Mouse (Mus musculus) liver, embryonic 16.5 days (tissue): Measurements from ENCODE around the gene Hspb2. TPM values are rescaled to one million over a fixed set of nuclear protein-coding genes. Genes with fewer than 3 reads are reported as not detected.

Experiments
- ATAC-seq: fragments of 200-750 bp; cut with Nextera tagmentation; 2 replicates; pipeline ENCODE4 v1.8.0; 2017; ENCODE audit warnings: low read depth, mild to moderate bottlenecking, moderate number of reproducible peaks, moderate library complexity
- H3K27ac ChIP-seq: fragments of 300-500 bp; sonication (generic); 2 replicates; pipeline ENCODE4 v1.5.1; 2014; ENCODE audit warnings: mild to moderate bottlenecking, low read length
- H3K27me3 ChIP-seq: fragments of 300-500 bp; sonication (generic); 2 replicates; pipeline ENCODE4 v1.6.1; 2014; ENCODE audit warnings: low read depth, low read length, mixed read lengths; ENCODE audit not compliant: control insufficient read depth, insufficient read depth
- H3K36me3 ChIP-seq: fragments of 300-500 bp; sonication (generic); 2 replicates; pipeline ENCODE4 v1.6.1; 2014; ENCODE audit warnings: mild to moderate bottlenecking; ENCODE audit not compliant: control insufficient read depth, insufficient read depth
- H3K4me1 ChIP-seq: fragments of 300-500 bp; sonication (generic); 2 replicates; pipeline ENCODE4 v1.6.1; 2014; ENCODE audit warnings: low read depth, low read length, mixed read lengths; ENCODE audit not compliant: control insufficient read depth
- H3K4me2 ChIP-seq: fragments of 300-500 bp; sonication (generic); 2 replicates; pipeline ENCODE4 v1.6.1; 2014; ENCODE audit warnings: low read depth, low read length, mixed read lengths
- H3K4me3 ChIP-seq: fragments of 300-500 bp; sonication (generic); 2 replicates; pipeline ENCODE4 v1.5.1; 2014; ENCODE audit warnings: low read depth, mild to moderate bottlenecking, low read length
- H3K9ac ChIP-seq: fragments of 300-500 bp; sonication (generic); 2 replicates; pipeline ENCODE4 v1.6.1; 2014; ENCODE audit warnings: low read depth, low read length
- H3K9me3 ChIP-seq: fragments of 300-500 bp; sonication (generic); replicated peaks from 2 replicates; pipeline ENCODE4 v1.6.1; 2016; ENCODE audit warnings: low read length; ENCODE audit not compliant: control insufficient read depth
- WGBS: fragments of 180-500 bp; shearing (Covaris S2); extraction: QIAGEN DNeasy Blood & Tissue Kit; methylation state at CpG from one replicate; pipeline ENCODE4 v1.1.7; 2014; ENCODE audit not compliant: insufficient replicate concordance; 5-methylcytosine and 5-hydroxymethylcytosine counted together
- polyA plus RNA-seq: library from polyadenylated mRNA; unstranded; fragments of >200 nt; fragmentation: Nextera tagmentation; extraction: Ambion mirVana; gene quantifications from 2 replicates; pipeline ENCODE4 v1.2.1, GENCODE M21; 2015

The Hspb2 gene
- polyA plus RNA-seq, 1 experiment from 2014 or later: 2.7 TPM

GRCm38 (mm10) chr9:50753947-50754346, 1.8 kb upstream of the Hspb2 start:
- WGBS: 35% methylated on average over 7 of the region's 7 CpGs
- Histone ChIP-seq H3K4me3 (no peak overlapping the region), H3K9ac (no peak overlapping the region), H3K9me3 (no peaks in the 10 kb centered on the region), H3K4me2 (no peak overlapping the region), H3K27ac (no peak overlapping the region), H3K27me3 (no peaks in the 10 kb centered on the region), H3K4me1 (no peaks in the 10 kb centered on the region), H3K36me3 (no peaks in the 10 kb centered on the region)
- no peak for ATAC-seq

- Histone ChIP-seq H3K27me3 (no peaks in the 10 kb centered on the region), H3K4me1 (no peaks in the 10 kb centered on the region), H3K4me3 (no peak overlapping the region), H3K4me2 (no peak overlapping the region), H3K36me3 (no peaks in the 10 kb centered on the region), H3K9ac (no peak overlapping the region), H3K9me3 (no peaks in the 10 kb centered on the region), H3K27ac (no peak overlapping the region)
- 64% methylated on average over 17 of the region's 17 CpGs for WGBS
- ATAC-seq: peak; percentile 16; the same call in 1 of the 2 replicates
These were observed 846 bp upstream of the Hspb2 start for GRCm38 (mm10) chr9:50752784-50753615.

GRCm38 (mm10) chr9:50751323-50751722, 831 bp downstream of the Hspb2 start, which contains the start of gene Cryab:
Cryab (plus strand) TSS chr9:50751325.
- Histone ChIP-seq H3K9me3 (no peaks in the 10 kb centered on the region), H3K4me2 (no peak within 1 kb of the TSS), H3K9ac (no peak within 1 kb of the TSS), H3K27me3 (peaks cover 2% of the 10 kb centered on the region; the same call in 1 of the 2 replicates), H3K27ac (no peak within 1 kb of the TSS), H3K36me3 (no peaks in the 10 kb centered on the region), H3K4me3 (no peak within 1 kb of the TSS), H3K4me1 (no peaks in the 10 kb centered on the region)
- WGBS: 57% methylated on average over 22 of the region's 22 CpGs
- ATAC-seq: no peak

- 64% methylated on average over 6 of the region's 6 CpGs for WGBS
- no peak overlapping the region for H3K4me3 ChIP-seq
- no peak overlapping the region for H3K9ac ChIP-seq
- ATAC-seq: no peak
- H3K4me2 ChIP-seq: no peak overlapping the region
- no peaks in the 10 kb centered on the region for H3K36me3 ChIP-seq
- H3K9me3 ChIP-seq: no peaks in the 10 kb centered on the region
- H3K27me3 ChIP-seq: peaks cover 5% of the 10 kb centered on the region; the same call in 1 of the 2 replicates
- H3K4me1 ChIP-seq: no peaks in the 10 kb centered on the region
- no peak overlapping the region for H3K27ac ChIP-seq
These were observed 1.4 kb downstream of the Hspb2 start for GRCm38 (mm10) chr9:50750706-50751105.

GRCm38 (mm10) chr9:50746214-50746677, 5.9 kb downstream of the Hspb2 start, which contains the start of gene 2310030G06Rik:
2310030G06Rik (minus strand) TSS chr9:50746536.
- H3K9ac ChIP-seq: peak within 1 kb of the TSS; percentile 57
- peak; percentile 74 for ATAC-seq
- H3K4me1 ChIP-seq: no peaks in the 10 kb centered on the region; the same call in 1 of the 2 replicates
- H3K4me2 ChIP-seq: peak within 1 kb of the TSS; percentile 42
- no peaks in the 10 kb centered on the region for H3K36me3 ChIP-seq
- peak within 1 kb of the TSS; percentile 69 for H3K27ac ChIP-seq
- no peaks in the 10 kb centered on the region for H3K9me3 ChIP-seq
- WGBS: 12% methylated on average over 19 of the region's 19 CpGs
- peaks cover 5% of the 10 kb centered on the region; the same call in 1 of the 2 replicates for H3K27me3 ChIP-seq
- peak within 1 kb of the TSS; percentile 55 for H3K4me3 ChIP-seq

- peak overlapping the region; percentile 42 for H3K4me2 ChIP-seq
- peak overlapping the region; percentile 55 for H3K4me3 ChIP-seq
- H3K9me3 ChIP-seq: no peaks in the 10 kb centered on the region
- H3K27me3 ChIP-seq: peaks cover 5% of the 10 kb centered on the region; the same call in 1 of the 2 replicates
- H3K4me1 ChIP-seq: no peaks in the 10 kb centered on the region; the same call in 1 of the 2 replicates
- ATAC-seq: peak; percentile 53; the same call in 1 of the 2 replicates
- peak overlapping the region; percentile 57 for H3K9ac ChIP-seq
- WGBS: 31% methylated on average over 7 of the region's 7 CpGs
- H3K36me3 ChIP-seq: no peaks in the 10 kb centered on the region
- peak overlapping the region; percentile 69 for H3K27ac ChIP-seq
These were observed 6.3 kb downstream of the Hspb2 start for GRCm38 (mm10) chr9:50745806-50746205.

GRCm38 (mm10) chr9:50742744-50743143, 9.4 kb downstream of the Hspb2 start:
- Histone ChIP-seq H3K9me3 (no peaks in the 10 kb centered on the region), H3K27ac (no peak overlapping the region), H3K4me1 (peaks cover 12% of the 10 kb centered on the region), H3K36me3 (no peaks in the 10 kb centered on the region), H3K4me2 (no peak overlapping the region), H3K27me3 (peaks cover 5% of the 10 kb centered on the region; the same call in 1 of the 2 replicates), H3K4me3 (no peak overlapping the region), H3K9ac (no peak overlapping the region)
- ATAC-seq: no peak
- 44% methylated on average over 2 of the region's 2 CpGs for WGBS

GRCm38 (mm10) chr9:50742261-50742660, 9.9 kb downstream of the Hspb2 start:
- Histone ChIP-seq H3K4me1 (peaks cover 12% of the 10 kb centered on the region), H3K27me3 (peaks cover 5% of the 10 kb centered on the region; the same call in 1 of the 2 replicates), H3K4me2 (no peak overlapping the region), H3K4me3 (no peak overlapping the region), H3K27ac (no peak overlapping the region), H3K36me3 (no peaks in the 10 kb centered on the region), H3K9ac (no peak overlapping the region), H3K9me3 (no peaks in the 10 kb centered on the region)
- ATAC-seq: no peak
- WGBS: 63% methylated on average over 3 of the region's 3 CpGs
